Mouse (Mus musculus) forebrain, embryonic 14.5 days (tissue): ENCODE data around the gene 9330182L06Rik. TPM values are rescaled to one million over a fixed set of nuclear protein-coding genes. Genes with fewer than 3 reads are reported as not detected.

Experiments used
- ATAC-seq: fragments of 200-750 bp; cut with Nextera tagmentation; 2 replicates; pipeline ENCODE4 v1.8.0; 2017; ENCODE audit warnings: mild to moderate bottlenecking, moderate library complexity
- DNase-seq: peaks from one replicate; pipeline ENCODE4 v3.0.0-alpha.2; 2015; ENCODE audit warnings: low spot score
- H3K27ac ChIP-seq: fragments of 300-500 bp; sonication (generic); 2 replicates; pipeline ENCODE4 v1.5.1; 2014; ENCODE audit warnings: low read depth, mild to moderate bottlenecking, control low read depth, low read length, moderate library complexity
- H3K27me3 ChIP-seq: fragments of 300-500 bp; sonication (generic); replicated peaks from 2 replicates; pipeline ENCODE4 v1.6.1; 2014; ENCODE audit warnings: low read length, control low read depth, mixed read lengths; ENCODE audit not compliant: control insufficient read depth, insufficient read depth
- H3K36me3 ChIP-seq: fragments of 300-500 bp; sonication (generic); 2 replicates; pipeline ENCODE4 v1.6.1; 2014; ENCODE audit warnings: low read length, control low read depth; ENCODE audit not compliant: control insufficient read depth, insufficient read depth
- H3K4me1 ChIP-seq: fragments of 300-500 bp; sonication (generic); 2 replicates; pipeline ENCODE4 v1.6.1; 2014; ENCODE audit warnings: antibody characterized with exemption, low read length, control low read depth; ENCODE audit not compliant: control insufficient read depth, insufficient read depth
- H3K4me2 ChIP-seq: fragments of 300-500 bp; sonication (generic); 2 replicates; pipeline ENCODE4 v1.6.1; 2014; ENCODE audit warnings: mild to moderate bottlenecking, control low read depth, low read length
- H3K4me3 ChIP-seq: fragments of 300-500 bp; sonication (generic); 2 replicates; pipeline ENCODE4 v1.5.1; 2014; ENCODE audit warnings: low read depth, low read length, control low read depth
- H3K9ac ChIP-seq: fragments of 300-500 bp; sonication (generic); 2 replicates; pipeline ENCODE4 v1.6.1; 2014; ENCODE audit warnings: mild to moderate bottlenecking, low read length, control low read depth, moderate library complexity
- H3K9me3 ChIP-seq: fragments of 300-500 bp; sonication (generic); replicated peaks from 2 replicates; pipeline ENCODE4 v1.6.1; 2016; ENCODE audit warnings: low read length, control low read depth, mixed read lengths; ENCODE audit not compliant: control insufficient read depth
- WGBS: fragments of 180-500 bp; shearing (Covaris S2); extraction: QIAGEN DNeasy Blood & Tissue Kit; methylation state at CpG from one replicate; pipeline ENCODE4 v1.1.7; 2014; 5-methylcytosine and 5-hydroxymethylcytosine counted together
- polyA plus RNA-seq: library from polyadenylated mRNA; unstranded; fragments of >200 nt; fragmentation: Nextera tagmentation; extraction: Ambion mirVana; gene quantifications from 2 replicates; pipeline ENCODE4 v1.2.1, GENCODE M21; 2014

The 9330182L06Rik gene
- polyA plus RNA-seq, 1 experiment from 2014 or later = 7.7 TPM

GRCm38 (mm10) chr5:9352163-9352562 lies 86.2 kb downstream of the 9330182L06Rik start:
- no peak for ATAC-seq
- H3K27ac ChIP-seq = no peak overlapping the region

GRCm38 (mm10) chr5:9352646-9353045 lies 86.7 kb downstream of the 9330182L06Rik start:
- Histone ChIP-seq H3K9ac (no peak overlapping the region), H3K36me3 (no peaks in the 10 kb centered on the region), H3K4me3 (no peak overlapping the region), H3K27ac (no peak overlapping the region), H3K4me2 (no peak overlapping the region), H3K4me1 (no peaks in the 10 kb centered on the region), H3K27me3 (no peaks in the 10 kb centered on the region), H3K9me3 (no peaks in the 10 kb centered on the region)
- ATAC-seq (no peak), DNase-seq (no peak)
- 5% methylated on average over 1 of the region's 1 CpGs for WGBS

More at GRCm38 (mm10) chr5:9352163-9352562, 86.2 kb downstream of the 9330182L06Rik start:
- 88% methylated on average over 5 of the region's 5 CpGs for WGBS
- Histone ChIP-seq H3K9ac (no peak overlapping the region), H3K4me2 (no peak overlapping the region), H3K27me3 (no peaks in the 10 kb centered on the region), H3K9me3 (no peaks in the 10 kb centered on the region), H3K4me3 (no peak overlapping the region), H3K36me3 (no peaks in the 10 kb centered on the region), H3K4me1 (no peaks in the 10 kb centered on the region)
- no peak for DNase-seq

- Histone ChIP-seq H3K36me3 (no peaks in the 10 kb centered on the region), H3K27me3 (no peaks in the 10 kb centered on the region), H3K27ac (no peak overlapping the region), H3K9ac (no peak overlapping the region), H3K4me1 (no peaks in the 10 kb centered on the region), H3K4me2 (no peak overlapping the region), H3K9me3 (no peaks in the 10 kb centered on the region), H3K4me3 (no peak overlapping the region)
- ATAC-seq (no peak), DNase-seq (no peak)
- WGBS = 93% methylated on average over 1 of the region's 1 CpGs
Observed at GRCm38 (mm10) chr5:9354257-9354656, 88.3 kb downstream of the 9330182L06Rik start.

- H3K4me1 ChIP-seq = no peaks in the 10 kb centered on the region
- no peaks in the 10 kb centered on the region for H3K27me3 ChIP-seq
- H3K27ac ChIP-seq = no peak overlapping the region
- H3K9me3 ChIP-seq = no peaks in the 10 kb centered on the region
- no peak overlapping the region for H3K4me2 ChIP-seq
- 15% methylated on average over 2 of the region's 2 CpGs for WGBS
- H3K9ac ChIP-seq = no peak overlapping the region
- ATAC-seq (peak; percentile 62; the same call in 1 of the 2 replicates), DNase-seq (peak; percentile 22)
- H3K4me3 ChIP-seq = no peak overlapping the region
- H3K36me3 ChIP-seq = no peaks in the 10 kb centered on the region
Observed at GRCm38 (mm10) chr5:9358076-9358475, 92.2 kb downstream of the 9330182L06Rik start.

GRCm38 (mm10) chr5:9361982-9362661 lies 96.2 kb downstream of the 9330182L06Rik start:
- WGBS = 78% methylated on average over 7 of the region's 7 CpGs
- DNase-seq (no peak), ATAC-seq (no peak)

GRCm38 (mm10) chr5:9364937-9365336 lies 99.0 kb downstream of the 9330182L06Rik start:
- Histone ChIP-seq H3K4me3 (no peak overlapping the region), H3K27ac (no peak overlapping the region), H3K9me3 (no peaks in the 10 kb centered on the region), H3K4me1 (no peaks in the 10 kb centered on the region), H3K27me3 (no peaks in the 10 kb centered on the region), H3K9ac (no peak overlapping the region), H3K36me3 (no peaks in the 10 kb centered on the region), H3K4me2 (no peak overlapping the region)
- no peak for DNase-seq
- 60% methylated on average over 1 of the region's 1 CpGs for WGBS
- ATAC-seq = no peak

More at GRCm38 (mm10) chr5:9361982-9362661, 96.2 kb downstream of the 9330182L06Rik start:
- no peak overlapping the region for H3K4me3 ChIP-seq
- no peaks in the 10 kb centered on the region for H3K4me1 ChIP-seq
- H3K9me3 ChIP-seq = no peaks in the 10 kb centered on the region
- no peak overlapping the region for H3K27ac ChIP-seq
- no peaks in the 10 kb centered on the region for H3K27me3 ChIP-seq
- no peak overlapping the region for H3K9ac ChIP-seq
- H3K4me2 ChIP-seq = no peak overlapping the region
- no peaks in the 10 kb centered on the region for H3K36me3 ChIP-seq

- no peak overlapping the region for H3K4me2 ChIP-seq
- no peak for DNase-seq
- H3K4me3 ChIP-seq = no peak overlapping the region
- ATAC-seq = no peak
- H3K36me3 ChIP-seq = no peaks in the 10 kb centered on the region
- H3K4me1 ChIP-seq = no peaks in the 10 kb centered on the region
- WGBS = 65% methylated on average over 11 of the region's 11 CpGs
- no peak overlapping the region for H3K27ac ChIP-seq
- H3K27me3 ChIP-seq = no peaks in the 10 kb centered on the region
- no peaks in the 10 kb centered on the region for H3K9me3 ChIP-seq
- H3K9ac ChIP-seq = no peak overlapping the region
Observed at GRCm38 (mm10) chr5:9367920-9368692, 102.2 kb downstream of the 9330182L06Rik start.

GRCm38 (mm10) chr5:9371127-9371526 lies 105.2 kb downstream of the 9330182L06Rik start:
- 89% methylated on average over 3 of the region's 3 CpGs for WGBS
- no peak overlapping the region for H3K4me3 ChIP-seq
- ATAC-seq = no peak

GRCm38 (mm10) chr5:9373341-9373740 lies 107.4 kb downstream of the 9330182L06Rik start:
- no peaks in the 10 kb centered on the region for H3K36me3 ChIP-seq
- H3K4me3 ChIP-seq = no peak overlapping the region
- H3K4me2 ChIP-seq = no peak overlapping the region
- no peak overlapping the region for H3K27ac ChIP-seq
- no peaks in the 10 kb centered on the region for H3K27me3 ChIP-seq
- H3K9ac ChIP-seq = no peak overlapping the region
- ATAC-seq = no peak
- no peak for DNase-seq
- H3K4me1 ChIP-seq = no peaks in the 10 kb centered on the region
- no peaks in the 10 kb centered on the region for H3K9me3 ChIP-seq
- 87% methylated on average over 4 of the region's 4 CpGs for WGBS

More at GRCm38 (mm10) chr5:9371127-9371526, 105.2 kb downstream of the 9330182L06Rik start:
- no peaks in the 10 kb centered on the region for H3K9me3 ChIP-seq
- H3K4me1 ChIP-seq = no peaks in the 10 kb centered on the region
- H3K9ac ChIP-seq = no peak overlapping the region
- no peak overlapping the region for H3K4me2 ChIP-seq
- no peaks in the 10 kb centered on the region for H3K36me3 ChIP-seq
- no peaks in the 10 kb centered on the region for H3K27me3 ChIP-seq
- DNase-seq = no peak
- no peak overlapping the region for H3K27ac ChIP-seq
